Mouse (Mus musculus): ENCODE results near the gene Gm6882.
"Not testable (repeated sequence)": the region's sequence is repeated elsewhere in the genome, so short reads cannot be mapped to it uniquely, and the experiment has no call there.

The Gm6882 gene

GRCm38 (mm10) chr7:21432645-21433044, at the start of gene Gm6882:
Gm6882 (minus strand) TSS chr7:21432745.
- DNase-seq (ENCODE audit: low spot score in 2 of 2): not testable (repeated sequence)

Measured in heart, adult 9 months (tissue).